Mouse (Mus musculus): ENCODE results near the gene Traf7. TPM values are rescaled to one million over a fixed set of nuclear protein-coding genes. Genes with fewer than 3 reads are reported as not detected.
A peak's percentile ranks its signal among the peaks of the same experiment; 100 is the strongest.

Traf7 gene
- polyA plus RNA-seq (2015; fragmentation: Nextera tagmentation; extraction: Ambion mirVana), result 88.7 and 91.0 TPM in 2 replicates

GRCm38 (mm10) chr17:24527723-24528559 is at the start of gene Traf7:
Gene Traf7 (minus strand): TSS chr17:24527938.
- Histone ChIP-seq H3K36me3 (no peaks in the 10 kb centered on the region), H3K27ac (replicated peaks) (peak within 1 kb of the TSS; percentile 87), H3K9ac (peak within 1 kb of the TSS; percentile 90), H3K4me2 (peak within 1 kb of the TSS; percentile 82), H3K9me3 (no peaks in the 10 kb centered on the region), H3K27me3 (no peaks in the 10 kb centered on the region), H3K4me1 (replicated peaks) (peaks cover 65% of the 10 kb centered on the region), H3K4me3 (peak within 1 kb of the TSS; percentile 76)
- WGBS, result under 1% methylated on average over 40 of the region's 40 CpGs
- peak; percentile 98 for ATAC-seq (ENCODE audit: low FRiP score, low read depth)

GRCm38 (mm10) chr17:24573811-24574210 is 46.1 kb upstream of the Traf7 start:
- WGBS, result 97% methylated on average over 9 of the region's 9 CpGs
- no peak overlapping the region for H3K9ac ChIP-seq
- ATAC-seq (ENCODE audit: low FRiP score, low read depth), result no peak
- no peaks in the 10 kb centered on the region for H3K27me3 ChIP-seq
- H3K4me3 ChIP-seq, result no peak overlapping the region
- H3K36me3 ChIP-seq, result peaks cover 83% of the 10 kb centered on the region
- H3K9me3 ChIP-seq, result no peaks in the 10 kb centered on the region
- H3K4me1 ChIP-seq (replicated peaks), result no peaks in the 10 kb centered on the region
- no peak overlapping the region for H3K27ac ChIP-seq (replicated peaks)
- H3K4me2 ChIP-seq, result no peak overlapping the region

GRCm38 (mm10) chr17:24572651-24573245 is 45.0 kb upstream of the Traf7 start:
- no peak overlapping the region for H3K9ac ChIP-seq
- no peaks in the 10 kb centered on the region for H3K9me3 ChIP-seq
- no peak overlapping the region for H3K27ac ChIP-seq (replicated peaks)
- H3K4me2 ChIP-seq, result no peak overlapping the region
- H3K4me3 ChIP-seq, result no peak overlapping the region
- ATAC-seq (ENCODE audit: low FRiP score, low read depth), result no peak
- H3K27me3 ChIP-seq, result no peaks in the 10 kb centered on the region
- no peaks in the 10 kb centered on the region for H3K4me1 ChIP-seq (replicated peaks)
- 95% methylated on average over 12 of the region's 12 CpGs for WGBS
- H3K36me3 ChIP-seq, result peaks cover 78% of the 10 kb centered on the region

GRCm38 (mm10) chr17:24569837-24570236 is 42.1 kb upstream of the Traf7 start:
- Histone ChIP-seq H3K27me3 (no peaks in the 10 kb centered on the region), H3K4me2 (no peak overlapping the region), H3K36me3 (peaks cover 70% of the 10 kb centered on the region), H3K4me1 (replicated peaks) (no peaks in the 10 kb centered on the region), H3K9ac (no peak overlapping the region), H3K4me3 (no peak overlapping the region), H3K9me3 (no peaks in the 10 kb centered on the region), H3K27ac (replicated peaks) (no peak overlapping the region)
- WGBS, result 87% methylated on average over 4 of the region's 4 CpGs
- ATAC-seq (ENCODE audit: low FRiP score, low read depth), result no peak

GRCm38 (mm10) chr17:24567034-24567779 is 39.5 kb upstream of the Traf7 start:
- Histone ChIP-seq H3K27me3 (no peaks in the 10 kb centered on the region), H3K4me2 (no peak overlapping the region), H3K36me3 (peaks cover 48% of the 10 kb centered on the region), H3K4me1 (replicated peaks) (no peaks in the 10 kb centered on the region), H3K4me3 (no peak overlapping the region), H3K9ac (no peak overlapping the region), H3K27ac (replicated peaks) (no peak overlapping the region), H3K9me3 (no peaks in the 10 kb centered on the region)
- 65% methylated on average over 8 of the region's 8 CpGs for WGBS
- ATAC-seq (ENCODE audit: low FRiP score, low read depth), result no peak

GRCm38 (mm10) chr17:24565792-24566191 is 38.1 kb upstream of the Traf7 start:
- Histone ChIP-seq H3K27me3 (no peaks in the 10 kb centered on the region), H3K27ac (replicated peaks) (no peak overlapping the region), H3K9me3 (no peaks in the 10 kb centered on the region), H3K36me3 (peaks cover 33% of the 10 kb centered on the region), H3K4me2 (no peak overlapping the region), H3K4me3 (no peak overlapping the region), H3K4me1 (replicated peaks) (no peaks in the 10 kb centered on the region), H3K9ac (no peak overlapping the region)
- ATAC-seq (ENCODE audit: low FRiP score, low read depth), result no peak
- WGBS, result 78% methylated on average over 3 of the region's 3 CpGs

- no peak overlapping the region for H3K27ac ChIP-seq (replicated peaks)
- no peak overlapping the region for H3K9ac ChIP-seq
- no peak for ATAC-seq (ENCODE audit: low FRiP score, low read depth)
- no peak overlapping the region for H3K4me3 ChIP-seq
- H3K9me3 ChIP-seq, result no peaks in the 10 kb centered on the region
- H3K36me3 ChIP-seq, result peaks cover 27% of the 10 kb centered on the region
- no peak overlapping the region for H3K4me2 ChIP-seq
- 88% methylated on average over 3 of the region's 3 CpGs for WGBS
- no peaks in the 10 kb centered on the region for H3K27me3 ChIP-seq
- peaks cover 3% of the 10 kb centered on the region; the same call in 1 of the 2 replicates for H3K4me1 ChIP-seq (replicated peaks)
These were observed 37.4 kb upstream of the Traf7 start for GRCm38 (mm10) chr17:24565092-24565491.

GRCm38 (mm10) chr17:24564422-24564821 is 36.7 kb upstream of the Traf7 start:
- Histone ChIP-seq H3K36me3 (peaks cover 21% of the 10 kb centered on the region), H3K9me3 (no peaks in the 10 kb centered on the region), H3K4me1 (replicated peaks) (peaks cover 6% of the 10 kb centered on the region), H3K27me3 (no peaks in the 10 kb centered on the region), H3K27ac (replicated peaks) (no peak overlapping the region), H3K4me3 (no peak overlapping the region), H3K4me2 (no peak overlapping the region), H3K9ac (no peak overlapping the region)
- WGBS, result 90% methylated on average over 4 of the region's 4 CpGs
- ATAC-seq (ENCODE audit: low FRiP score, low read depth), result no peak

- no peak overlapping the region for H3K27ac ChIP-seq (replicated peaks)
- H3K4me2 ChIP-seq, result no peak overlapping the region
- H3K4me3 ChIP-seq, result no peak overlapping the region
- ATAC-seq (ENCODE audit: low FRiP score, low read depth), result no peak
- peaks cover 13% of the 10 kb centered on the region for H3K36me3 ChIP-seq
- no peaks in the 10 kb centered on the region for H3K9me3 ChIP-seq
- H3K4me1 ChIP-seq (replicated peaks), result peaks cover 14% of the 10 kb centered on the region
- WGBS, result 84% methylated on average over 5 of the region's 5 CpGs
- H3K27me3 ChIP-seq, result no peaks in the 10 kb centered on the region
- no peak overlapping the region for H3K9ac ChIP-seq
These were observed 35.9 kb upstream of the Traf7 start for GRCm38 (mm10) chr17:24563638-24564037.

- Histone ChIP-seq H3K27me3 (no peaks in the 10 kb centered on the region), H3K4me1 (replicated peaks) (peaks cover 31% of the 10 kb centered on the region), H3K9me3 (no peaks in the 10 kb centered on the region), H3K27ac (replicated peaks) (no peak overlapping the region), H3K4me2 (no peak overlapping the region), H3K36me3 (peaks cover 10% of the 10 kb centered on the region), H3K4me3 (no peak overlapping the region), H3K9ac (no peak overlapping the region)
- ATAC-seq (ENCODE audit: low FRiP score, low read depth), result no peak
- WGBS, result 95% methylated on average over 2 of the region's 2 CpGs
These were observed 33.9 kb upstream of the Traf7 start for GRCm38 (mm10) chr17:24561592-24561991.

GRCm38 (mm10) chr17:24560301-24561028 is 32.7 kb upstream of the Traf7 start:
- Histone ChIP-seq H3K36me3 (peaks cover 5% of the 10 kb centered on the region; the same call in 1 of the 2 replicates), H3K4me3 (no peak overlapping the region), H3K27me3 (no peaks in the 10 kb centered on the region), H3K4me2 (no peak overlapping the region), H3K9me3 (no peaks in the 10 kb centered on the region), H3K4me1 (replicated peaks) (peaks cover 33% of the 10 kb centered on the region), H3K27ac (replicated peaks) (no peak overlapping the region), H3K9ac (no peak overlapping the region)
- WGBS, result 92% methylated on average over 5 of the region's 5 CpGs
- no peak for ATAC-seq (ENCODE audit: low FRiP score, low read depth)
